Mouse (Mus musculus) megakaryocyte-erythroid progenitor cell, adult 5 weeks (primary cell): ENCODE data around the gene Nkx6-1. TPM values are rescaled to one million over a fixed set of nuclear protein-coding genes. Genes with fewer than 3 reads are reported as not detected.

Experiments used
- polyA plus RNA-seq: library from polyadenylated mRNA; stranded (reverse); fragments of >175 nt; gene quantifications from 2 replicates; pipeline ENCODE4 v1.2.3, GENCODE M21; 2012

Nkx6-1 gene
- polyA plus RNA-seq: 0.07 and 0.17 TPM in 2 replicates

DNA sequence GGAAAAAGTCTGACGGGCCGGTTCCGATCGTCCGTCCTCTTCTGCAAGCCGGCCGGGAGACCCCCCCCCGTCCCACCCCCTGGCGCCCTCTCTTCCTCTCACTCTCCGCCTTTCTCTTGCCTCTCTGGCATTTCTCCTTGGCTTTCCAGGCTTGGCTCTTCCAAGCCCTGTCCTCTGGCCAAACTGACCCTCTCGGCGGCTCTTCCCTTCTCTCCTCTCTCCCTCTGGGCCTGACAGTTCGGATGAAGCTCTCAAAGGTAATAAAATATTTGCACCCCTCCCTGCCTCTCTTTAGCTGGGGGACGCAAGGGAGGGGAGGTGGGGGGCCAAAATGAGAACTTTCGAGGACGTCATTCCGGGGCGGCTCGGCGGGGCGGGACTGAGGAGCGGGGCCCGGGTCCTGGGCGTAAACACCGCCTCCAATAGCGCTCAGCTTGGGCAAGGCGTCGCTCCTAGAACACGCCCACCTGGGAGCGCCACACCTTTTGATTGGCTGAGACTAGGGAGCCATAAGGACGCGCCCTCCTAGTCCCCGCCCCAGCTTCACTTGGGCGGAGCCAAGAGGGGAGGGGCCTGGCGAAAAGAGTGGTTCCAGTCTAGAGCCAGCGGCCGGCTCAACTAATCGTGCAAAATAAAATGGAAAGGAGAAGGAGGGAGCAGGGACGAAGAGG, at the start of gene Nkx6-1:
Nkx6-1 (minus strand) TSS at position 52 of the 671 bp plus-strand sequence.

Other genes starting within 250 kb of the Nkx6-1 start
- gene Cds1, start 100.1 kb upstream of the Nkx6-1 start, polyA plus RNA-seq: 5.2 and 6.9 TPM in 2 replicates